Mouse (Mus musculus) cerebellum, adult 2 months (tissue): Measurements from ENCODE around the gene Fbxl18. TPM values are rescaled to one million over a fixed set of nuclear protein-coding genes. Genes with fewer than 3 reads are reported as not detected.
"Not testable (repeated sequence)": the region's sequence is repeated elsewhere in the genome, so short reads cannot be mapped to it uniquely, and the experiment has no call there.

Experiments used
- DNase-seq, 2 experiments: peaks; one replicate each; pipeline ENCODE4 v3.0.0; 2021
- H3K27ac ChIP-seq: fragments of 200-500 bp; 2 replicates; pipeline ENCODE4 v1.5.1; 2012; ENCODE audit warnings: low read length, control low read depth, inconsistent platforms; ENCODE audit not compliant: insufficient read depth
- H3K27me3 ChIP-seq: fragments of 200-500 bp; 2 replicates; pipeline ENCODE4 v1.6.1; 2012; ENCODE audit warnings: inconsistent platforms, mild to moderate bottlenecking, low read length, moderate library complexity; ENCODE audit not compliant: control insufficient read depth, insufficient read depth
- H3K4me1 ChIP-seq: fragments of 200-500 bp; 2 replicates; pipeline ENCODE4 v1.6.1; 2011; ENCODE audit warnings: low read length; ENCODE audit not compliant: control insufficient read depth, insufficient read depth
- H3K4me3 ChIP-seq: fragments of 200-500 bp; replicated peaks from 2 replicates; pipeline ENCODE3; 2011; ENCODE audit warnings: mild to moderate bottlenecking, low read depth, low read length, control low read depth; ENCODE audit not compliant: insufficient read depth
- CTCF ChIP-seq: fragments of 200-500 bp; IDR thresholded peaks from 2 replicates; pipeline ENCODE4 v1.5.1; 2011; ENCODE audit warnings: low read depth, mild to moderate bottlenecking, control low read depth, low read length, moderate library complexity, borderline replicate concordance; ENCODE audit not compliant: insufficient read depth
- POLR2A ChIP-seq: fragments of 200-500 bp; IDR thresholded peaks from 2 replicates; pipeline ENCODE4 v1.6.1; 2011; ENCODE audit warnings: low read length, control low read depth, borderline replicate concordance; ENCODE audit not compliant: insufficient read depth
- WGBS: fragments of 180-500 bp; shearing (Covaris S2); methylation state at CpG from one replicate; pipeline ENCODE4 v1.1.7; 2018; 5-methylcytosine and 5-hydroxymethylcytosine counted together
- polyA plus RNA-seq: library from polyadenylated mRNA; depleted of rRNA; stranded (reverse); fragments of >200 nt; gene quantifications from 2 replicates; pipeline ENCODE4 v1.2.3, GENCODE M21; 2012

The Fbxl18 gene
- polyA plus RNA-seq, 1 experiment: 22.3 TPM

DNA sequence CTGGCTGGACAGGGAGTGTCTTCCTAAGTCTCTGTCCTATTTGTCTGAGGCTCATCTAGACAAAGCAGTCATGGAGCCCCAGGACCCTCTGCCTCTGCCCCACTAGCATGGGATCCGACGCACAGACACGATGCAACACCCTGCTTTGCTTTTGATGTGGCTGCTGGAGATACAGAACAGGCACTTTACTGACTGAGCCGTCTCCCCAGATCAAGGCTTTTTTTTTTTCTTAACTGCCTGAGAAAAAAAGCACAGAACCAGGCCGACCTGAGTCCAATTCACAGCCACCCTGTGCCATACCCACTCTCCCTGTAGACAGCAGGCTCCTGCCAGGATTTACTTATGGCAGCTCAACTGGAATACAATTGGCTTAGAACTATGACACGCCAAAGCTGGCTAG lies 3.8 kb downstream of the Fbxl18 start:
- no peak overlapping the region for H3K27ac ChIP-seq
- peaks cover 11% of the 10 kb centered on the region for H3K4me1 ChIP-seq
- DNase-seq: no peak
- TF ChIP-seq CTCF: no peak
- TF ChIP-seq POLR2A: no peak
- WGBS: 63% methylated on average over 6 of the region's 6 CpGs
- H3K27me3 ChIP-seq: no peaks in the 10 kb centered on the region
- H3K4me3 ChIP-seq: no peak overlapping the region

DNA sequence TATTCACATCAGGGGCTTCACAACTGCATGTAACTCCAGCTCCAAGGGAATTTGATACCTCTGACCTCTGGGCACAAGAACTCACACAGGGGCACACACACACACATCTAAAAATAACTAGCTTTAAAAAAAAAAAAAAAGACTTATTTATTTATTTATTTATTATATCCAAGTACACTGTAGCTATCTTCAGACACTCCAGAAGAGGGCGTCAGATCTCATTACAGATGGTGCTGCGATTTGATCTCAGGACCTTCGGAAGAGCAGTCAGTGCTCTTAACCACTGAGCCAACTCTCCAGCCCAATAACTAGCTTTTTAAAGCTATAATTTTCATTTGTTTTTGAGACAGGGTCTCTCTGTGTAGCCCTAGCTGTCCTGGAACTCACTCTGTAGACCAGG lies 7.7 kb downstream of the Fbxl18 start:
- not testable (repeated sequence) for DNase-seq, H3K4me3 ChIP-seq, H3K27me3 ChIP-seq, H3K4me1 ChIP-seq, H3K27ac ChIP-seq
- WGBS: 85% methylated on average over 3 of the region's 3 CpGs

DNA sequence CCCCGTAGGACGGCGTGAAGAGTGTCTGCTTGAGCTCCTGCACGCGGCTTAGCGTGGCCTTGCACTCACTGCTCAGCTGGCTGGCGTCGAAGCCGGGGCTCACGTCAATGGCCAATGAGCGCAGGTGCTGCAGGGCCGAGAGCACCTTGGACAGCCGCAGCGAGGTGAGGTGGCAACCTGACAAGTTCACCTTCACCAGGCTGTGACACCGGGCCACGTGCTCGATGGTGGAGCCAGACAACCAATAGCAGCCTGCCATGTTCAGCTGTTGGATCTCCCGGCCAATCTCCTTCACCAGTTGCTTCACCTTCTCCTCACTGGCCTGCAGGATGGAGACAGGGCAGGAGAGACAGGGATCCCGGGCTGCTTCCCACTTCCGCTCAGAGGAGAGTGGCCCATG lies 8.5 kb downstream of the Fbxl18 start:
- H3K27ac ChIP-seq: no peak overlapping the region
- TF ChIP-seq POLR2A: no peak
- TF ChIP-seq CTCF: no peak
- H3K27me3 ChIP-seq: no peaks in the 10 kb centered on the region
- H3K4me3 ChIP-seq: no peak overlapping the region
- H3K4me1 ChIP-seq: peaks cover 8% of the 10 kb centered on the region
- 88% methylated on average over 20 of the region's 20 CpGs for WGBS
- no peak for DNase-seq

DNA sequence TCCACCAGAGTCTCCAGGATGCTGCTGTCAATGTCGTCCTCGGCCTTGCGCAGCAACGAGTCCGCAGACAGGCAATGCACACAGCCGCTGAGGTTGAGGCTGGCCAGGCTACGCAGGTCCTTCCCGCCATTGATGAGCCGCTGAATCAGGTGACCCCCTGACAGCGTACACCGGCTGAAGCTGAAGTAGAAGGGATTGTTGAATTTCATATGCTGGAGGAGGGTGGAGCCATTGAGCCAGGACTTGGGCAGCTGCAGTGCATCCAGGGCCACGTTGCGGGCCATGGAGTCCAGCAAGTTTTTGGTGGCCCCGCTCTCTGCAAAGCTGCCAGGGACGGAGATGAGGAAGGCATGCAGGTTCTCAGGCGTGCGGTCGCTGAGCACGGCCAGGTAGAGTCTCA lies 9.0 kb downstream of the Fbxl18 start:
- peaks cover 10% of the 10 kb centered on the region for H3K4me1 ChIP-seq
- H3K27ac ChIP-seq: no peak overlapping the region
- no peak for DNase-seq
- H3K27me3 ChIP-seq: no peaks in the 10 kb centered on the region
- 95% methylated on average over 19 of the region's 19 CpGs for WGBS
- TF ChIP-seq CTCF (no peak), POLR2A (no peak)
- no peak overlapping the region for H3K4me3 ChIP-seq

DNA sequence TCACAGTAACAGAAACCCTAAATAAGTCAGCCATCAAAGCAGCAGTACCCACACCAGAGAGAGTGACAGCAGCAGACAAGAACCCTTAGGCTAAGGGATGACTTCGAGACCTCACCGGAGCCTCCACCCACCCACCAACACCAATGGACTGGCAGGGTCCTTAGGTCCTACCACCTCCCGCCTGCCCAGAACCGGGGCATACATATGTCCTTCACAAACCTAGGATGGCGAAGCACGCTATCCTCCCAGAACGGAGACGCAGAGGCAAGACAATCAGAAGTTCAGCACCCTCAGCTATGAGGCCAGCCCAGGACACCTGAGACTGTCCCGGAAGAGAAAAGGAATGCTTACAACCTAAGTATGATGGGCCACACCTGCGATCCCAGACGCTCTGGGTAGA lies 12.8 kb downstream of the Fbxl18 start:
- 95% methylated on average over 11 of the region's 11 CpGs for WGBS
- Histone ChIP-seq H3K27me3 (no peaks in the 10 kb centered on the region), H3K4me3 (no peak overlapping the region), H3K4me1 (peaks cover 25% of the 10 kb centered on the region), H3K27ac (no peak overlapping the region)
- TF ChIP-seq POLR2A: no peak
- no peak for TF ChIP-seq CTCF
- no peak for DNase-seq

DNA sequence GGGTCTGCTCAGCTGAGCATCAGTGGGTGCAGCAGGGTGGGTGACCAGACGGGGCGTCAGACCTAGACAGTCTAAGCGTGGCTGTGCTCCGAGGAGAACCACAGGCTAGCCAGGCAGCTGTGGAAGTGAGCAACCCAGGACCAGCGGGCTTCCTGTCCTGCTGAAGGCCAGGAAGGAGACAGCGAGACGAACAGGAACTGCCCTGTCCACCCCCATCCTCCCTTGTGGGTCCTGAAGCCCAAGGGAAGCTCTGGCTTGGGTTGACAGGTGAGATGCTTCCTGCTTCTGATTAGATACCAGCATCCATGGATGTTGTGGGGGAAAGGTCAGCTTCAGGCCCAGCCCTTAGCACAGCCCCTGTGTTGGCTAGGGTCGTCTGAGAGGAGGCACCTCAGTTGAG lies 13.3 kb downstream of the Fbxl18 start:
- Histone ChIP-seq H3K4me3 (no peak overlapping the region), H3K27me3 (no peaks in the 10 kb centered on the region), H3K27ac (no peak overlapping the region), H3K4me1 (peaks cover 25% of the 10 kb centered on the region)
- DNase-seq: no peak
- 84% methylated on average over 8 of the region's 8 CpGs for WGBS
- no peak for TF ChIP-seq CTCF
- no peak for TF ChIP-seq POLR2A

DNA sequence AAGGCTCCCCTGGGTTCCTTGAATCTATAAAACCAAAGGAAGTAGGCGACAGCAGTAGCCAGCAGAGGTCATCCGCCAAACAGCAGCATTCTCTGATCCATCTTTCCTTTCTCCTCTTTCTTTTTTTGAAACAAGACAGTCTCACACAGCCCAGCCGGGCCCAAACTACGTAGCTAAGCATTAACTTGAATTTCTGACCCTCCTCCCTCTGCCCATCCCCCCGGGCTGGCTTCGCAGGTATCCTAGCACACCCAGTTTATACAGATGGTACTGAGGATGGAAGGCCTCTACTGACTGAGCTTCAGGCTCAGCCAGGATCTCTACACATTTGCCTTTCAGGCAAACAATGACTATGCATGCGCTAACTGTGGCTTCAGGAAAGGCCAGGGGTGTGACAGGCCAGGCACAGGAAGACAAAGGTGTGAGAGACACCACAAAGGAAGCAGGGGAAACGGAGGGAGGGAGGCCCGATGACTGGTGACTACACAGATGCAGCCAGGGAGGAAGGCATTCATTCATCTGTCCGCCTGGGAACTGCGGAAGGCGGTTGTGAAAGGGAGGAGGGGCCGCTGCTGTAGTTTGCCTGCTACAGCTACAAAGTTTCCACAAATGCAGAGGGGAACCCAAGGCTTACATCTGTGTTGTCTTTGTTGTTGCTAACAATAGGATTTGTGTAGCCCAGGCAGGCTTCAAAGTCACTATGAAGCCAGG lies 14.3 kb downstream of the Fbxl18 start:
- TF ChIP-seq CTCF: no peak
- no peak for TF ChIP-seq POLR2A
- Histone ChIP-seq H3K4me3 (no peak overlapping the region), H3K4me1 (peaks cover 25% of the 10 kb centered on the region), H3K27me3 (no peaks in the 10 kb centered on the region), H3K27ac (peak overlapping the region; percentile 22; the same call in 1 of the 2 replicates)
- DNase-seq: no peak
- 65% methylated on average over 13 of the region's 13 CpGs for WGBS

DNA sequence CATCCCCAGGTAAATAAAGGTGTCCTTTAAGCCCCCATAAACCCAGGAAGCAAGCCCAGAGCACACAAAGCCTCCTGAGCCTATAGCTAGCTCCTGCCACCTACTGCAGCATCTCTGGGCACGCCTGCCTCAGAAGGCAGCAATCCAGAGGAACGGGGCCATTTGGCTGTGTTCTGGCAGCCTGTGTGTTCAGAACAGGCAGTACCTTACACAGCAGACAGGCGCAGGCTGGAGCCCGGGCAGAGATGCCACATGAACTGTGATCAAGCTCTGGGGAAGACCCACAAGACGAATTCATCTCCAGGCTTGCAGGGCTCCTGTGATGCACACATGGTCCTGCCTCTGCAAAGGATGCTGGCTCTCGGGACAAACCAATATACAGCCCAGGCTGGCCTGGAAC lies 15.0 kb downstream of the Fbxl18 start:
- peak; percentile 77 to 84 for DNase-seq
- WGBS: 14% methylated on average over 6 of the region's 6 CpGs

More for the DNA sequence above, 15.0 kb downstream of the Fbxl18 start:
- Histone ChIP-seq H3K27ac (peak overlapping the region; percentile 35), H3K4me3 (no peak overlapping the region), H3K27me3 (no peaks in the 10 kb centered on the region), H3K4me1 (peaks cover 25% of the 10 kb centered on the region)
- peak; percentile 25; the same call in 1 of the 2 replicates for TF ChIP-seq CTCF
- TF ChIP-seq POLR2A: 0 out of 2 replicates have a peak, but pooled peaks have one; percentile 6
